Mouse (Mus musculus) spleen, adult 2 months (tissue): Measurements from ENCODE around the gene Ppm1b. TPM values are rescaled to one million over a fixed set of nuclear protein-coding genes. Genes with fewer than 3 reads are reported as not detected.

Experiments used
- DNase-seq, 2 experiments: peaks; one replicate each; pipeline versions ENCODE4 v3.0.0 to v3.0.0-alpha.2; 2012 to 2021; ENCODE audit warnings: low spot score in 2 of 2, low read depth in 1 of 2
- H3K27ac ChIP-seq: fragments of 200-500 bp; 2 replicates; pipeline ENCODE4 v1.5.1; 2012; ENCODE audit warnings: low read length, inconsistent platforms; ENCODE audit not compliant: insufficient read depth
- H3K27me3 ChIP-seq: fragments of 200-500 bp; 2 replicates; pipeline ENCODE4 v1.6.1; 2012; ENCODE audit warnings: mild to moderate bottlenecking, moderate library complexity, low read length, inconsistent platforms; ENCODE audit not compliant: control insufficient read depth, insufficient read depth
- H3K36me3 ChIP-seq: fragments of 200-500 bp; 2 replicates; pipeline ENCODE4 v1.6.1; 2012; ENCODE audit warnings: mild to moderate bottlenecking, low read length, inconsistent platforms; ENCODE audit not compliant: control insufficient read depth, insufficient read depth
- H3K4me1 ChIP-seq: fragments of 200-500 bp; 2 replicates; pipeline ENCODE4 v1.6.1; 2011; ENCODE audit warnings: inconsistent platforms; ENCODE audit not compliant: control insufficient read depth, insufficient read depth, insufficient read length
- H3K4me3 ChIP-seq: fragments of 200-500 bp; 2 replicates; pipeline ENCODE4 v1.5.1; 2011; ENCODE audit warnings: mild to moderate bottlenecking, inconsistent platforms; ENCODE audit not compliant: insufficient read depth, insufficient read length; ENCODE audit errors: extremely low read depth
- CTCF ChIP-seq: fragments of 200-500 bp; IDR thresholded peaks from 2 replicates; pipeline ENCODE4 v1.5.1; 2011; ENCODE audit warnings: mild to moderate bottlenecking, inconsistent platforms; ENCODE audit not compliant: insufficient read depth, insufficient read length, insufficient replicate concordance; ENCODE audit errors: extremely low read depth
- POLR2A ChIP-seq: fragments of 200-500 bp; IDR thresholded peaks from 2 replicates; pipeline ENCODE4 v1.6.1; 2011; ENCODE audit warnings: low read depth, low read length, inconsistent platforms
- WGBS: fragments of 180-500 bp; shearing (Covaris S2); methylation state at CpG from one replicate; pipeline ENCODE4 v1.1.7; 2018; 5-methylcytosine and 5-hydroxymethylcytosine counted together
- polyA plus RNA-seq: library from polyadenylated mRNA; depleted of rRNA; stranded (reverse); fragments of >200 nt; gene quantifications from 2 replicates; pipeline ENCODE4 v1.2.3, GENCODE M21; 2012

Ppm1b gene
- polyA plus RNA-seq, 1 experiment, result 12.8 TPM

- Histone ChIP-seq H3K4me1 (peaks cover 6% of the 10 kb centered on the region), H3K27me3 (no peaks in the 10 kb centered on the region), H3K27ac (peak overlapping the region; percentile 93), H3K4me3 (peak overlapping the region; percentile 96), H3K36me3 (no peaks in the 10 kb centered on the region)
- WGBS, result under 1% methylated on average over 52 of the region's 52 CpGs
- no peak for TF ChIP-seq POLR2A
- no peak for TF ChIP-seq CTCF
- peak in 1 of 2 experiments; percentile 32 for DNase-seq
These were observed 1.9 kb downstream of the Ppm1b start for GRCm38 (mm10) chr17:84958411-84958911.

DNA sequence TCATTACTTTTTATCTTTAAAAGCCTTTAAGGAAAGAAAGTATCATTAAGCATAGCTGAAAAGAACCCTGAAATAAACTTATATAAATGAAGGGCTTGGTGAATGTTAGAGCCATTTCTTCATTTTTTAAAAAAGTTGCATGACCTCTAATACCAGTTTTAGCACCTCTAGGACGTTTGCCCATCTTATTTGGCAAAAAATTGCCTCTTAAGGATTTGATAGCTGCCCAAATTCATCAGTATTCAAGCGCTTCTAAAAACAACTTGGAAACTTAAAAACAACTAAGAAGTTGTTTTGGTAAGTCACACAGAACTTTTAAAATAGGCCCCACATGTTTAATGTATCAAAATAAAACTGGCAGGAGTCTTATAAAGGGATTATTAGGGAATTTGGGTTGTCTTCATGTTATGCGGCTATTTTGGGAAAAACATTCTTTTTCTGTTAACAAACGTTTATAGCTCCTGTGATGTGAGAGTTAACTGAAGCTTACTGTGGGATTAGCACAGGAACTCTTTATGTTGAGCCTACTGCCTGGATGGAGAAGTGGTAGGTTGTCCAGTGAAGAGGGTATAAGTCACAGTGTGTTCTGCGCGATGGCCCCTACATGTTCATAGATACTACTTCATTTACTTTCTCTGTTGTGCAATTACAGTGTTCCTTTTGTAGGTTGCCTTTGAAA is 2.6 kb downstream of the Ppm1b start:
- DNase-seq, result no peak
- TF ChIP-seq CTCF (no peak), POLR2A (no peak)
- Histone ChIP-seq H3K4me3 (peak overlapping the region; percentile 21; the same call in 1 of the 2 replicates), H3K4me1 (peaks cover 6% of the 10 kb centered on the region), H3K27me3 (no peaks in the 10 kb centered on the region), H3K36me3 (no peaks in the 10 kb centered on the region), H3K27ac (no peak overlapping the region)
- WGBS, result 29% methylated on average over 6 of the region's 6 CpGs

- TF ChIP-seq POLR2A, result no peak
- no peak for TF ChIP-seq CTCF
- no peak for DNase-seq
- Histone ChIP-seq H3K4me1 (peaks cover 6% of the 10 kb centered on the region), H3K27me3 (no peaks in the 10 kb centered on the region), H3K4me3 (no peak overlapping the region), H3K36me3 (no peaks in the 10 kb centered on the region), H3K27ac (no peak overlapping the region)
- 61% methylated on average over 3 of the region's 3 CpGs for WGBS
These were observed 3.1 kb downstream of the Ppm1b start for GRCm38 (mm10) chr17:84959665-84960020.

DNA sequence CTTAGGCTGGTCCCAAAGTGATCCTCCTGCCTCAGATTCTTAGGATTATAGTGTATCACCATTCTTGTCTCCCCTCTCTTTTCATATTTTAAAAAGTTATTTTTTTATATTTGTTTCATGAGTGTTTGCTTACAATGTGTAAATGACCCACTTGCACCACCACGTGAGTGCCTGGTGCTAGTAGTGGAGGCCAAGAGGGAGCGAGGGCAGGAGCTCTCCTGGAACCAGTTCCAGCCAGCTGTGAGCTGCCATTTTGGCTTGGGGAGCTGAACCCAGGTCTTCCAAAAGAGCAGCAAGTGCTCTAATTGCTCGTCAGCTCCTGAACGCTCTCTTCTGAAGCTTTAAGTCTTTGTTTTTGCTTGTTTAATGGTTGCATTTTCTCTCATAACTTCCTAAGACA is 3.6 kb downstream of the Ppm1b start:
- H3K36me3 ChIP-seq, result no peaks in the 10 kb centered on the region
- H3K27ac ChIP-seq, result no peak overlapping the region
- no peak for TF ChIP-seq POLR2A
- no peak for TF ChIP-seq CTCF
- no peaks in the 10 kb centered on the region for H3K27me3 ChIP-seq
- peaks cover 6% of the 10 kb centered on the region for H3K4me1 ChIP-seq
- DNase-seq, result no peak
- no peak overlapping the region for H3K4me3 ChIP-seq
- WGBS, result 81% methylated on average over 4 of the region's 4 CpGs

GRCm38 (mm10) chr17:84962046-84962445 is 5.5 kb downstream of the Ppm1b start:
- peaks cover 6% of the 10 kb centered on the region for H3K4me1 ChIP-seq
- DNase-seq, result no peak
- H3K27me3 ChIP-seq, result no peaks in the 10 kb centered on the region
- H3K36me3 ChIP-seq, result no peaks in the 10 kb centered on the region
- no peak overlapping the region for H3K4me3 ChIP-seq
- TF ChIP-seq CTCF (no peak), POLR2A (no peak)
- no peak overlapping the region for H3K27ac ChIP-seq
- WGBS, result 72% methylated on average over 4 of the region's 4 CpGs

- H3K4me1 ChIP-seq, result peaks cover 6% of the 10 kb centered on the region
- H3K36me3 ChIP-seq, result no peaks in the 10 kb centered on the region
- H3K4me3 ChIP-seq, result no peak overlapping the region
- DNase-seq, result no peak
- H3K27ac ChIP-seq, result no peak overlapping the region
- H3K27me3 ChIP-seq, result no peaks in the 10 kb centered on the region
- 81% methylated on average over 6 of the region's 6 CpGs for WGBS
- no peak for TF ChIP-seq CTCF
- no peak for TF ChIP-seq POLR2A
These were observed 7.1 kb downstream of the Ppm1b start for GRCm38 (mm10) chr17:84963651-84964050.

- peaks cover 5% of the 10 kb centered on the region; the same call in 1 of the 2 replicates for H3K4me1 ChIP-seq
- no peaks in the 10 kb centered on the region for H3K36me3 ChIP-seq
- no peak for TF ChIP-seq POLR2A
- no peak for TF ChIP-seq CTCF
- H3K27ac ChIP-seq, result no peak overlapping the region
- H3K4me3 ChIP-seq, result no peak overlapping the region
- 98% methylated on average over 1 of the region's 1 CpGs for WGBS
- no peak for DNase-seq
- H3K27me3 ChIP-seq, result no peaks in the 10 kb centered on the region
These were observed 9.7 kb downstream of the Ppm1b start for GRCm38 (mm10) chr17:84966231-84966630.

GRCm38 (mm10) chr17:84967045-84967444 is 10.5 kb downstream of the Ppm1b start:
- 78% methylated on average over 1 of the region's 1 CpGs for WGBS
- no peak for DNase-seq

More at GRCm38 (mm10) chr17:84967045-84967444, 10.5 kb downstream of the Ppm1b start:
- no peak overlapping the region for H3K4me3 ChIP-seq
- H3K4me1 ChIP-seq, result peaks cover 3% of the 10 kb centered on the region; the same call in 1 of the 2 replicates
- TF ChIP-seq CTCF (no peak), POLR2A (no peak)
- H3K27ac ChIP-seq, result no peak overlapping the region
- H3K27me3 ChIP-seq, result no peaks in the 10 kb centered on the region
- no peaks in the 10 kb centered on the region for H3K36me3 ChIP-seq
